Mouse (Mus musculus): ENCODE measurements around the gene Tmem88b. TPM values are rescaled to one million over a fixed set of nuclear protein-coding genes. Genes with fewer than 3 reads are reported as not detected.

The Tmem88b gene
- total RNA-seq (2021): under 1 TPM; 0.39 to 0.47 TPM
- long read RNA-seq, experiment 1: 0 reads
- long read RNA-seq, experiment 2: 0 reads

GRCm38 (mm10) chr4:155785819-155786218, at the start of gene Tmem88b:
TSS of gene Tmem88b (minus strand) at chr4:155785874.
- DNase-seq (ENCODE audit: low spot score): no peak

GRCm38 (mm10) chr4:155833836-155834235, 48.2 kb upstream of the Tmem88b start:
- peak; percentile 91 for DNase-seq (ENCODE audit: low spot score)

DNA sequence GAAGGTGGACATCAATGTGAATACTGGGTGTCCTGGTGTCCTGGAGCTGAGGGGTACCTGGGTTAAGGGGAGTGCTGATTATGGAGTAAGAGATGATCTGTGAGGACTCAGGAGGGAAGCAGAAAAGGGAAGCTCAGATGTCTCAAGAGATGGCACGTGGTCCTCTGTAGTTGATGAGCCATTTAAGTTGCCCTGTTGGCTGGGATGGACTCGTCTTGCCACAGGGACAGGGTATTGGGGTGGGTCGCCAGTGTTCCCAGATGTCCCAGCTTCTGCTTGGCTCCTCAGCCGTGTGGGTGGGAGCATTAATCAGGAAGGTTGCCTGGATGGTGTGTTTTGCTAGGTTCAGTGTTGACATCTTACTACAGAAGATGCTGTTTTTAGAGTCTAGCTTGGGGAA, 47.6 kb upstream of the Tmem88b start:
- no peak for DNase-seq (ENCODE audit: low spot score)

DNA sequence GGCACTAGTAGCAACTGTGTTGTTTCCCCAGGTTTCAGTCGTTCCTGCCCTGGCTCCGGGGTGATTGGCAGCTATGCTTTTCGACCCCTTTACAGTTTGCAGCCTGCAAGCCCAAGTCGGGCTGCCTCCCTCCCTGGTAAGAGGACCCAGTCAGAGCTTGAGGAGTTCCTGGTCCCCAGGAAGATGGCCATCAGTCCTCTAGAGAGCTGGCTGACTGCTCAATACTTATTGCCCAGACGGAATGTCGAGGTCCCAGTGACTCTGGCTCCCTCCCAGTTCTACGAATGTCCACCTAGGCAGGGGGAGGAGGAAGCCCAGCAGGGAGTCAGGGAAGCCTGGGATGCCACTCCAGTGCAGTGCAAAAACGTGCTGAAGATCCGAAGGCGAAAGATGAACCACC, 46.6 kb upstream of the Tmem88b start:
- no peak for DNase-seq (ENCODE audit: low spot score)

- no peak for DNase-seq (ENCODE audit: low spot score)
Observed at GRCm38 (mm10) chr4:155831831-155832230, 46.2 kb upstream of the Tmem88b start.

DNA sequence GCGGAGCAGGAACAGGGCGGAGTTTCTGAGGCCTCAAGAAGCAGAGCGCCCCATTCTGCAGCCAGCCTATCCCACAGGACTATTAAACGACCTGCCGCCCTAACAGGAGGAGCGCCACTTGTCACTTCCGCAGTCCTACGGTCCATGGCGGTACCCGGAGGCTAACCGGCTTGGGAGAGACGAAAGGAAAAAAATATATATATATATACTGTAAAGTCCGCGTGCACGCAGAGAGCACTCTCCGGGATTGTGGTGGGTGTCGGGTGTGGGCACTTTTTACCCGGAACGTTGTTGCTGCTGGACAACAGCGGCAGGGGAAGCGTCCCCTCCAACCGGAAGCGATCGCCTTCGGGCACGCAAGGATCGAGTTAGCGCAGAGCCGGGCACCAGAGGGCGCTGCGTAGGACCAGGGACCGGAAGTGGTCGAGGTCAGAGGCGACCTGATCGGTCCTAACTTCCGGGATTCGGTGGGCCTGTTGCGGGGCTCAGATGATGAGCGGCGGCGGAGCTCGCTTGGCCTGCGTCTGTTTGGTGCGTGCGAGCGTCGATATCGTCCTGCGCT, 45.6 kb upstream of the Tmem88b start, which contains the start of gene Aurkaip1:
Gene Aurkaip1 (plus strand): TSS at position 68 of the 562 bp plus-strand sequence.
- peak; percentile 96 for DNase-seq (ENCODE audit: low spot score)

- no peak for DNase-seq (ENCODE audit: low spot score)
Observed at GRCm38 (mm10) chr4:155830596-155830995, 44.9 kb upstream of the Tmem88b start.

GRCm38 (mm10) chr4:155829866-155830265, 44.2 kb upstream of the Tmem88b start:
- no peak for DNase-seq (ENCODE audit: low spot score)

DNA sequence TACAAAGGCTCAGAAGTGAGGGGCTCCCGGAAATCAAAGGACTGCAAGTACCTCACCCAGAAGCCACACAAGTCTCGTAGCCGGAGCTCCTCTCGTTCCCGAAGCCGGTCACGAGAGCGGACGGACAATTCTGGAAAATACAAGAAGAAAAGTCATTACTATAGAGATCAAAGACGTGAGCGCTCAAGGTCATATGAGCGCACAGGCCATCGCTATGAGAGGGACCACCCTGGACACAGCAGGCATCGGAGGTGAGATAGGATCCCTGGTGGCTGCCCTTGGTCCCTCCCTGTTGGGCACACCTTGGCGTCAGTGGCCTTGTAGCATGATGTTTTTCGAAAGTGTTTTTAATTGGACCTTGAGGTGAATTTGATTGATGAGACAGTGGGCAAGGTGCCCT, 37.8 kb upstream of the Tmem88b start:
- DNase-seq (ENCODE audit: low spot score): no peak

DNA sequence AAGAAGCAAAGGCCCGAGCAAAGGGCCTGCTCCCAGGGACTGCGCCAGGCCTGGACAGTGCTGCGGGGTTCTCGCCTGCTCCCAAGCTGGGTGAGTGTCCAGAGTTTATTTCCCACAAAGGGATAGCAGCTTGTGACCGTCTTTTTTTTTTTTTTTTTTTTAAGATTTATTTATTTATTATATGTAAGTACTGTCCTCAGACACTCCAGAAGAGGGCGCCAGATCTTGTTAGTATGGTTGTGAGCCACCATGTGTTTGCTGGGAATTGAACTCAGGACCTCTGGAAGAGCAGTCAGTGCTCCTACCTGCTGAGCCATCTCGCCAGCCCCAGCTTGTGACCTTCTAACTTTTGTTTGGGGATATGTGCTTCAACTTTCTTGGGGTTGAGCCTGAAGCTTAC, 35.4 kb upstream of the Tmem88b start:
- DNase-seq (ENCODE audit: low spot score): no peak

- DNase-seq (ENCODE audit: low spot score): no peak
Observed at GRCm38 (mm10) chr4:155817533-155817932, 31.9 kb upstream of the Tmem88b start.

GRCm38 (mm10) chr4:155812665-155813181, 27.0 kb upstream of the Tmem88b start:
- DNase-seq (ENCODE audit: low spot score): no peak

DNA sequence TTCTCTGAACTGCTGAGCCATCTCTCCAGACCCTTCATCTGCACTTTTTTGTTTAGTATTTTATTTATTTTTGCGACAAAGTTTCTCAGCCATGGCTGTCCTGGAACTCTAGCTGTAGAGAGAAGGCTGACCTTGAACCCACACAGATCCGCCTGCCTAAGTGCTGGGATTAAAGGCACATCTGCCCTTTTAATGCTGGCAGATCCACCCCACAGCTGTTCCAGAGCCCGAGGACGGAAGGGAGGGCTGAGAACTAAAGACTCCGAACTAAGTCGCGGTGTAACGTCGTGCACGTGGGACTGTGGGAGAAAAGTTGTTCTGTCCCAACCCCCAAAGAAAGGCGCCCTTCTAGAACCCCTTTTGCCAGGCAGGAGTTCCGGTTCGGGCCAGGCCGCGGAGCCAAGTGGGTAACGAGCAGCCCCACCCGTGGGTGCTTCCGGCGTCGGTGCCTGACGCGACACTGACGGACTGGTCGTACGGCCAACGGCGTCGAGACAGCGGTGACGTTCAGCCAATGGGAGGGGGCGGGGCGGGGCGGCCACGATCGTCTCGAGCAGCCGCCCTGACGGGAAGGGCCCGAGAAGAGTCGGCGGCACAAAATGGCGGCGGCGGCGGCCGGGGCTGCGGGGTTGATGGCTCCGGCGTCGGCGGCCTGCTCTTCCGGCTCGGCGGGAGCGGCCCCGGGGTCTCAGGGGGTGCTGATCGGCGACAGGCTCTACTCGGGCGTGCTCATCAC, 26.4 kb upstream of the Tmem88b start, which contains the start of gene Ccnl2:
Gene Ccnl2 (plus strand): TSS at position 561 of the 736 bp plus-strand sequence.
- DNase-seq (ENCODE audit: low spot score): peak; percentile 94

DNA sequence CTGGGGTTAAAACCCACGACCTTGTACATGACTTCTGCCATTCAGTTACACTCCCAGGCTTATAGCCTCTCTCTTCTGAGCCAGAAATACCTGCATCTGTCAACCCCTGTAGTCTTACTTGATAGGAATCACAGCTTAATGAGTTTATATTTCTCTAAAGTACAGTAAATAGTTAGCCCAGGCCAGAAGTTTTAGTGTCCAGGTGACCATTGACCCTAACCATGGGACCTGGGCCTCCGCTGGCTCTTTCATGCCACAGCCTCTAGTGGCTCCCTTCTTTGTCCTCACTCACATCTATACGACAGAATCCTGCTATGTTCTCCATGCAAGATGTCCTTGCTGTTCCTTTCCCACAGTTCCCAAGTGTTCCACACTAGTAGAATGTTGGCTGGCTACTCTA, 22.2 kb upstream of the Tmem88b start:
- no peak for DNase-seq (ENCODE audit: low spot score)

DNA sequence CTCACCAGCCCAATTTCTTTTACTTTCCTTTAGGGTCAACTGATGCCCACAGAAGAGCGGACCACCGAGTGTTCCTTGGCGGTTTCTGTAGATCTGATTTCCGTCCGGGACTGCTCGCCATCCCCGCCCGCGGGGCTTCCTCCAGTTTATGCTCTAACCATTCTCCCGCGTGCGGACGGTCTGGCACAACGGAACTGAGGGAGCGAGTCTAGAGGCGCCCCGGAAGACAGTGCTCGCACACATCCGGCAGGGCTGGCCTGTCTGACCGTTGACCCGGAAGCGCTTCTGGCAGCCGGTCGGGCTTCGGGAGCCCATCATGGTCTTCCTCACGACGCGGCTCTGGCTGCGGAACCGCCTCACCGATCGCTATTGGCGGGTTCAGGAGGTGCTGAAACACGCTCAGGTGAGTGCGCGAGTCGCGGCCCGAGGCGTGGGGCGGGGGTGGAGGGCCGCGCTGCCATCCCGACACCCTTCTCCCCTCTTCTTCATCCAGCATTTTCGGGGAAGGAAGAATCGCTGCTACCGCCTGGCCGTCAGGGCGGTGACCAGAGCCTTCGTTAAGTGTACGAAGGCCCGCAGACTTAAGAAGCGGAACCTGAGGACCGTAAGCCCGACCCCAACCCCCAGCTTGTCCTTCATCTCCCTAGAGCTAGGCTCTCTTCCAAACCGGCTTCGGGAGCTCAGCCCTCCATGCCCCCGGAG, 17.8 kb upstream of the Tmem88b start:
- peak; percentile 97 for DNase-seq (ENCODE audit: low spot score)

- DNase-seq (ENCODE audit: low spot score): no peak
Observed at GRCm38 (mm10) chr4:155802741-155803339, 17.2 kb upstream of the Tmem88b start, which contains the start of gene Mrpl20. TSS of gene Mrpl20 (plus strand) at chr4:155802878.

DNA sequence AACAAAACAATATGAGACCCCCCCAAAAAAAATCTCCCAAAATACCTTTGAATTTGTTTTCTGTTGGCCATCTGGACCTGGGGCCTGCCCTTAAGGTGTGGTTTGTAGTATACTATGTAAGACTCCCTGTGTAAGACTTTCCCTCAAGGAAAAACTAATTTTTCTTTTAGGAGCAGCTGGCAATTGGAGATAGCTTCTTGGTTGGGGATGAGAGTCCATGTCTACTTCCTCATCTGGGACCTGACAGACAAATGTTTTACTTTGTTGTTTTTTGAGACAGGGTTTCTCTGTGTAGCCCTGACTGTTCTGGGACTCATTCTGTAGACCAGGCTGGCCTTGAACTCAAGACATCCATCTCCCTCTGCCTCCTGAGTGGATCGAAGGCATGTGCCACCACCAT, 16.4 kb upstream of the Tmem88b start:
- no peak for DNase-seq (ENCODE audit: low spot score)

DNA sequence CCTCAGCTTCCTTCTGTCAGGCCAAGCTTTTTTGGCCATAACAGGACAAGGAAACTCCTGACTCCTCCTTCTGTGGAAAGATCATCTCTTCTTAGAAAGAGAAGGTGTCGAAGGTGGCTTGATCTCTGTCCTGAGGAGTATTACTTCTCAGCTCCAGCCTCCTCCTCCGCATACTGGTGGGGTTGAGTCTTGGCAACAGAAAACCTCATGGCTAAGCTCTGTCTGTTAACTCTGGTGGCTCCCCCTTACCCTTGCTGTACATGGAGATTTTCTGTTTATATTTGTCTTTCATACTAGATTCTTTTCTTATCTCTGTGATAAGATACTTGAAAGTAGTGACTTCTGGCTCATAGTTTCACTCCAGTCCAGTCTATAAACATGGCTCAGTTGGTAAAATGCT, 8.1 kb upstream of the Tmem88b start:
- no peak for DNase-seq (ENCODE audit: low spot score)

GRCm38 (mm10) chr4:155791240-155791933, 5.7 kb upstream of the Tmem88b start:
- no peak for DNase-seq (ENCODE audit: low spot score)

DNA sequence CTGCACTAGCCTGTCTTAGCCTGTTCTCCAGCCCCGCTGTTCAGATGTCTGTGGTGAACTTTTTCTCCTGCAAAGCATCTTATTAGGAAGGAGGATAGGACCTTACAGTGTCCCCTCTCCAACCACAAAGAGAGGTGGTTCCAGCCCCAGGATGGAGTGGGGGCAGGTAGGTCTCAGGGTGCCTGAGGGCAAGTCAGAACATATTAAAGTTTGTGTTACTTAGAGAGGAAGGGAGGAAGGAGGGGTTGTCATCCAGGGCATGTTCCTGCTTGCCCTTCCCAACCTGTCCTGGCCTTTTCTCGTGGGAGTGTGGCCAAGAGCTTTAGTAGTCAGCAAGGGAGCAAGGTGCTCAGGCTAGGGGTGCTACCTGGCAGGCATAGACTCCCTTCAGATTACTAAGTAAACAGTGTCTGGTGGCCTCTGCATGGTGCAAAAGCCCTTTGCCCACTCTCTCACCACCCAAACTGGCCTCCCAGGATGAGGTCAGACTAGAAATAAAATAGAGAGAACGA, 5.0 kb upstream of the Tmem88b start:
- DNase-seq (ENCODE audit: low spot score): no peak

DNA sequence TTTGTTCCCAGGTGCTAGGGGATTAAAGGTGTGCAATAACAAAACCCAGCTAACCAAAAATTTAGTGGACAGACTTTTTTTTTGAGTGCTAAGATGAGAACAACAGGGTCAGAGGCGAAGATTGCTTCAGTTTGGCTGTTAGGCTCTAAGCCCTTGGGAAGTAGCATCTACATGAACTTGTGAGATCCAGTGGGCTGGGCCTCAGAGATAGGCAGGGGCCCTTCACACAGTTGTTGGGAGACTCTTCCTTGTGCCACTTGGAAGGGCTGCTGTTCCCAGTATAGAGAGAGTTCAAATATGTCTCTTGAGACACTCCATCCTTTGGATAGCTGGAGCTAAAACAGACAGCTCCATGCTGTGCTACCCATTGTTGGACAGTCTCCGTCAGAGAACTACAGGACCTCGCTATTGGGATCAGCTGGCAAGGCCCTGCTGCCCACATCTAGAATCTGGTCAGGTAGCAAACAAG, 4.4 kb upstream of the Tmem88b start, which contains the start of gene Ankrd65:
Gene Ankrd65 (plus strand): TSS at position 419 of the 469 bp plus-strand sequence.
- no peak for DNase-seq (ENCODE audit: low spot score)
